Mouse (Mus musculus) G1E (cell line): Measurements from ENCODE around the gene Bcl2l12. TPM values are rescaled to one million over a fixed set of nuclear protein-coding genes. Genes with fewer than 3 reads are reported as not detected.

Experiments used
- ATAC-seq: 2 replicates; pipeline ENCODE4 v1.8.0; 2016; ENCODE audit warnings: mild to moderate bottlenecking; ENCODE audit not compliant: insufficient number of reproducible peaks, poor library complexity, low FRiP score, severe bottlenecking; ENCODE audit errors: extremely low read depth
- DNase-seq: peaks from one replicate; pipeline ENCODE4 v3.0.0; 2012; ENCODE audit warnings: low spot score
- H3K27me3 ChIP-seq: 2 replicates; pipeline ENCODE4 v1.6.1; 2012; ENCODE audit warnings: mild to moderate bottlenecking, low read length, inconsistent platforms; ENCODE audit not compliant: insufficient read depth
- H3K36me3 ChIP-seq: replicated peaks from 2 replicates; pipeline ENCODE3; 2012; ENCODE audit warnings: mild to moderate bottlenecking, inconsistent platforms
- H3K4me1 ChIP-seq: 2 replicates; pipeline ENCODE4 v1.6.1; 2012; ENCODE audit warnings: low read depth, low read length, inconsistent platforms, mixed read lengths; ENCODE audit not compliant: insufficient read depth
- H3K4me3 ChIP-seq: 2 replicates; pipeline ENCODE4 v1.5.1; 2012; ENCODE audit warnings: low read depth, mild to moderate bottlenecking, inconsistent platforms, low read length, moderate library complexity, mixed read lengths
- H3K9me3 ChIP-seq: replicated peaks from 2 replicates; pipeline ENCODE4 v1.6.1; 2012; ENCODE audit warnings: inconsistent platforms
- CTCF ChIP-seq: IDR thresholded peaks from 2 replicates; pipeline ENCODE4 v1.5.1; 2012; ENCODE audit warnings: low read depth, low read length, inconsistent platforms, mixed read lengths
- GATA1 ChIP-seq: IDR thresholded peaks from 2 replicates; pipeline ENCODE4 v1.6.1; 2012; ENCODE audit warnings: borderline replicate concordance, low read length, inconsistent platforms, mixed read lengths
- GATA2 ChIP-seq: IDR thresholded peaks from 2 replicates; pipeline ENCODE4 v1.6.1; 2012; ENCODE audit warnings: low read depth, low read length, inconsistent platforms, borderline replicate concordance
- POLR2AphosphoS5 ChIP-seq: IDR thresholded peaks from 2 replicates; pipeline ENCODE4 v1.6.1; 2012; ENCODE audit warnings: low read depth, low read length, inconsistent platforms; ENCODE audit not compliant: insufficient replicate concordance
- TAL1 ChIP-seq: conservative IDR thresholded peaks from 2 replicates; pipeline ENCODE4 v1.6.1; 2012; ENCODE audit warnings: low read depth, low read length, inconsistent platforms, mixed read lengths
- polyA plus RNA-seq: library from polyadenylated mRNA; stranded (reverse); fragments of >175 nt; gene quantifications from 2 replicates; pipeline ENCODE4 v1.2.3, GENCODE M21; 2012
- total RNA-seq, 2 experiments: library from RNA; stranded (forward) in 1 of 2; stranded (reverse) in 1 of 2; fragments of 200-1000 nt in 1 of 2; fragments of >200 nt in 1 of 2; fragmentation: Nextera tagmentation in 1 of 2; gene quantifications; 2 replicates each; pipeline ENCODE4 v1.2.3; 2014 to 2017

The Bcl2l12 gene
- total and polyA plus RNA-seq, 3 experiments: 11.1 to 74.6 (median 15.6) TPM

GRCm38 (mm10) chr7:45038411-45038810 is 39.9 kb upstream of the Bcl2l12 start:
- Histone ChIP-seq H3K4me3 (no peak overlapping the region), H3K9me3 (no peaks in the 10 kb centered on the region), H3K27me3 (no peaks in the 10 kb centered on the region), H3K4me1 (peaks cover 14% of the 10 kb centered on the region; the same call in 1 of the 2 replicates), H3K36me3 (peaks cover 99% of the 10 kb centered on the region)
- TF ChIP-seq POLR2AphosphoS5 (no peak), TAL1 (no peak), GATA1 (no peak)
- DNase-seq (no peak), ATAC-seq (no peak)

- H3K4me3 ChIP-seq: no peak overlapping the region
- ATAC-seq (peak; percentile 45), DNase-seq (no peak)
- TF ChIP-seq GATA1 (no peak), GATA2 (no peak), TAL1 (no peak), CTCF (peak; percentile 97), POLR2AphosphoS5 (no peak)
- peaks cover 9% of the 10 kb centered on the region; the same call in 1 of the 2 replicates for H3K4me1 ChIP-seq
- H3K27me3 ChIP-seq: no peaks in the 10 kb centered on the region
- H3K9me3 ChIP-seq: no peaks in the 10 kb centered on the region
- peaks cover 98% of the 10 kb centered on the region for H3K36me3 ChIP-seq
Measured at GRCm38 (mm10) chr7:45037720-45038361, 39.3 kb upstream of the Bcl2l12 start.

GRCm38 (mm10) chr7:45036702-45037101 is 38.2 kb upstream of the Bcl2l12 start:
- Histone ChIP-seq H3K4me3 (no peak overlapping the region), H3K4me1 (peaks cover 8% of the 10 kb centered on the region; the same call in 1 of the 2 replicates), H3K9me3 (no peaks in the 10 kb centered on the region), H3K36me3 (peaks cover 97% of the 10 kb centered on the region), H3K27me3 (no peaks in the 10 kb centered on the region)
- no peak for ATAC-seq
- DNase-seq: no peak
- TF ChIP-seq TAL1 (no peak), GATA2 (no peak), CTCF (no peak), GATA1 (no peak), POLR2AphosphoS5 (no peak)

GRCm38 (mm10) chr7:45035631-45036030 is 37.1 kb upstream of the Bcl2l12 start:
- ATAC-seq (no peak), DNase-seq (no peak)
- H3K27me3 ChIP-seq: no peaks in the 10 kb centered on the region
- peaks cover 96% of the 10 kb centered on the region for H3K36me3 ChIP-seq
- TF ChIP-seq GATA1 (no peak), TAL1 (no peak), POLR2AphosphoS5 (no peak), GATA2 (no peak), CTCF (no peak)
- H3K9me3 ChIP-seq: no peaks in the 10 kb centered on the region
- peaks cover 8% of the 10 kb centered on the region; the same call in 1 of the 2 replicates for H3K4me1 ChIP-seq
- H3K4me3 ChIP-seq: no peak overlapping the region

- TF ChIP-seq TAL1 (no peak), GATA2 (no peak)
- ATAC-seq: no peak
- peaks cover 97% of the 10 kb centered on the region for H3K36me3 ChIP-seq
- H3K9me3 ChIP-seq: no peaks in the 10 kb centered on the region
- H3K27me3 ChIP-seq: no peaks in the 10 kb centered on the region
- no peak for DNase-seq
- peaks cover 8% of the 10 kb centered on the region; the same call in 1 of the 2 replicates for H3K4me1 ChIP-seq
- H3K4me3 ChIP-seq: no peak overlapping the region
Measured at GRCm38 (mm10) chr7:45033722-45034359, 35.3 kb upstream of the Bcl2l12 start.

- ATAC-seq: no peak
Measured at GRCm38 (mm10) chr7:45030857-45031256, 32.3 kb upstream of the Bcl2l12 start.

More at GRCm38 (mm10) chr7:45030857-45031256, 32.3 kb upstream of the Bcl2l12 start:
- Histone ChIP-seq H3K9me3 (no peaks in the 10 kb centered on the region), H3K36me3 (peaks cover 96% of the 10 kb centered on the region), H3K27me3 (no peaks in the 10 kb centered on the region), H3K4me3 (no peak overlapping the region), H3K4me1 (0 out of 2 replicates have a peak, but pooled peaks cover 5% of the 10 kb centered on the region)
- no peak for DNase-seq
- TF ChIP-seq GATA2 (no peak), POLR2AphosphoS5 (no peak), CTCF (no peak), GATA1 (no peak), TAL1 (no peak)
